Mouse (Mus musculus): ENCODE data around the gene Rhbdf1.

GRCm38 (mm10) chr11:32221225-32221950, 712 bp downstream of the Rhbdf1 start:
- TF ChIP-seq CTCF (IDR thresholded peaks at IDR 0.05; ENCODE audit: low read depth, low read length) (no peak), POLR2A (IDR thresholded peaks at IDR 0.05; ENCODE audit: extremely low read depth, insufficient read depth, low read length) (0 out of 2 replicates have a peak, but pooled peaks have one; percentile 25)

Measured in liver, adult 2 months (tissue).